Mouse (Mus musculus): ENCODE results near the gene Vps18. TPM values are rescaled to one million over a fixed set of nuclear protein-coding genes. Genes with fewer than 3 reads are reported as not detected.

Gene Vps18
- polyA plus RNA-seq (2014; fragmentation: Illumina TruSeq; extraction: RNeasy Lipid Tissue Mini Kit (QIAGEN cat#74804); ENCODE audit: low read depth, low replicate concordance), result 13.0 TPM

DNA sequence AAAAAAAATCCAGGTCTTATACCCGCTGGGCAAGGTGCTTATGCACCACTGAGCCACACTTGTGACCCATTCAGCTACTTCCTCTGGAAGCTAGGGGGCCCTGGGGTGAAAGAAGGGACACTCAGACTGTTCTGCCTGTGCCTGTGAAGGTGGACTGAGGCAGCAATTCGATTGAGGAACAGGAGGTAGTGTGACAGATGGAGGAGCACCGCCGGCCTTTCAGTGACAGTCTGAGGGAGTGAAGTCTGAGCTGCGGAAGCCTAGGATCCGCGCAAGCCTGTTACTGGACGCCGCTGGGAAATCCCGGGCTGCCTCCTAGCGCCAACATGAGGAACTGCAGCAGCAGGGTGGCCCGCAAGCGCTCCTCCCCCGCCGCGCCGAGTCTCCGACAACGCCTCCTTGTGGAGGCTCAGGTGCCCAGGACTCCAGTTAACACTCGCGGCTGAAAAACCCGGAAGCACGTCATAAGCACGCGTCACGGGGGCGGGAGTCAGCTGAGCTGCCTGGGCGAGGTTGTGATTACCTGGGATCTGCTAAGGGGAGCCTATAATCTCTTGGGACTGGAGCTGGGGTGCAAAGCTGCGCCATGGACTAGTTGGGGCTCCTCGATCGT is at the start of gene Vps18:
Gene Vps18, plus strand, starts transcription at position 471 of the 613 bp plus-strand sequence.

GRCm38 (mm10) chr2:119270643-119271331 is 17.8 kb upstream of the Vps18 start, which contains the start of gene Rhov:
Gene Rhov (minus strand): TSS chr2:119271272.

GRCm38 (mm10) chr2:119325568-119326143 is 37.1 kb downstream of the Vps18 start, which contains the start of gene Dll4:
Gene Dll4 (plus strand): TSS chr2:119325784.

Other genes starting within 250 kb of the Vps18 start
- gene Knl1, start 241.6 kb upstream of the Vps18 start, polyA plus RNA-seq (2014; fragmentation: Illumina TruSeq; extraction: RNeasy Lipid Tissue Mini Kit (QIAGEN cat#74804); ENCODE audit: low read depth, low replicate concordance), result 0.26 TPM
- 0.98 TPM for gene Rad51, start 175.9 kb upstream of the Vps18 start, polyA plus RNA-seq (2014; fragmentation: Illumina TruSeq; extraction: RNeasy Lipid Tissue Mini Kit (QIAGEN cat#74804); ENCODE audit: low read depth, low replicate concordance)
- gene Rmdn3, start 131.7 kb upstream of the Vps18 start, polyA plus RNA-seq (2014; fragmentation: Illumina TruSeq; extraction: RNeasy Lipid Tissue Mini Kit (QIAGEN cat#74804); ENCODE audit: low read depth, low replicate concordance), result 34.6 TPM
- gene Gchfr, start 121.0 kb upstream of the Vps18 start, polyA plus RNA-seq (2014; fragmentation: Illumina TruSeq; extraction: RNeasy Lipid Tissue Mini Kit (QIAGEN cat#74804); ENCODE audit: low read depth, low replicate concordance), result 9.1 TPM
- gene Gm14137, start 114.2 kb upstream of the Vps18 start, polyA plus RNA-seq (2014; fragmentation: Illumina TruSeq; extraction: RNeasy Lipid Tissue Mini Kit (QIAGEN cat#74804); ENCODE audit: low read depth, low replicate concordance), result not detected
- gene Zfyve19, start 80.1 kb upstream of the Vps18 start, polyA plus RNA-seq (2014; fragmentation: Illumina TruSeq; extraction: RNeasy Lipid Tissue Mini Kit (QIAGEN cat#74804); ENCODE audit: low read depth, low replicate concordance), result 36.8 TPM
- gene Dnajc17, start 79.9 kb upstream of the Vps18 start, polyA plus RNA-seq (2014; fragmentation: Illumina TruSeq; extraction: RNeasy Lipid Tissue Mini Kit (QIAGEN cat#74804); ENCODE audit: low read depth, low replicate concordance), result 26.7 TPM
- gene Ppp1r14d, start 58.8 kb upstream of the Vps18 start, polyA plus RNA-seq (2014; fragmentation: Illumina TruSeq; extraction: RNeasy Lipid Tissue Mini Kit (QIAGEN cat#74804); ENCODE audit: low read depth, low replicate concordance), result 1.9 TPM
- gene Spint1, start 51.4 kb upstream of the Vps18 start, polyA plus RNA-seq (2014; fragmentation: Illumina TruSeq; extraction: RNeasy Lipid Tissue Mini Kit (QIAGEN cat#74804); ENCODE audit: low read depth, low replicate concordance), result 42.5 TPM
- gene Rhov, start 17.5 kb upstream of the Vps18 start, polyA plus RNA-seq (2014; fragmentation: Illumina TruSeq; extraction: RNeasy Lipid Tissue Mini Kit (QIAGEN cat#74804); ENCODE audit: low read depth, low replicate concordance), result 0.47 TPM
- gene Dll4, start 37.0 kb downstream of the Vps18 start, polyA plus RNA-seq (2014; fragmentation: Illumina TruSeq; extraction: RNeasy Lipid Tissue Mini Kit (QIAGEN cat#74804); ENCODE audit: low read depth, low replicate concordance), result 7.1 TPM
- 6.6 TPM for gene Chac1, start 62.5 kb downstream of the Vps18 start, polyA plus RNA-seq (2014; fragmentation: Illumina TruSeq; extraction: RNeasy Lipid Tissue Mini Kit (QIAGEN cat#74804); ENCODE audit: low read depth, low replicate concordance)
- gene Ino80, start 188.9 kb downstream of the Vps18 start, polyA plus RNA-seq (2014; fragmentation: Illumina TruSeq; extraction: RNeasy Lipid Tissue Mini Kit (QIAGEN cat#74804); ENCODE audit: low read depth, low replicate concordance), result 10.4 TPM

Data from adipose tissue, adult 10 weeks (tissue).